Mouse (Mus musculus) spleen, postnatal 0 days (tissue): ENCODE data around the gene Olfr869. TPM values are rescaled to one million over a fixed set of nuclear protein-coding genes. Genes with fewer than 3 reads are reported as not detected.

Experiments used
- polyA plus RNA-seq: library from polyadenylated mRNA; unstranded; fragments of >200 nt; fragmentation: Nextera tagmentation; extraction: Ambion mirVana; gene quantifications from 2 replicates; pipeline ENCODE4 v1.2.1, GENCODE M21; 2015

Olfr869 gene
- not detected in 2 replicates for polyA plus RNA-seq

DNA sequence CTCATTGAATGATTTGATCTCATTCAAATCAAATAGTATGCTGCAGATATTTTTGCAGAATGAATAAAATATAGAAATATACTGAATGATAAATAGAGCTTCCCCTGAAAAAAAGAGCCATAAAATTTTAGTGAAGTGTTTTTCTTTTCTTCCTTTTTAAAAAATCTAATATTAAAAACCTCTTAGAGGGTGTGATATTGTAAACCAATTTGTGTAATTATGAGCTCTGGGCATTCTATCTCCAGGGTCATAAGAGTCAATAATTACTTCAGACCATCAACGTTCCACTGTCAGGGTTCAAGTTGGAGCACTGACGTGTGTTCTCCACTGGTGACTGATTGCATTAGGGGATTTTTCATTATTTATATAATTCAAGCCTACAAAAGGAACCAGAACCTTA, at the start of gene Olfr869:
Gene Olfr869 (plus strand): TSS at position 301 of the 400 bp plus-strand sequence.

DNA sequence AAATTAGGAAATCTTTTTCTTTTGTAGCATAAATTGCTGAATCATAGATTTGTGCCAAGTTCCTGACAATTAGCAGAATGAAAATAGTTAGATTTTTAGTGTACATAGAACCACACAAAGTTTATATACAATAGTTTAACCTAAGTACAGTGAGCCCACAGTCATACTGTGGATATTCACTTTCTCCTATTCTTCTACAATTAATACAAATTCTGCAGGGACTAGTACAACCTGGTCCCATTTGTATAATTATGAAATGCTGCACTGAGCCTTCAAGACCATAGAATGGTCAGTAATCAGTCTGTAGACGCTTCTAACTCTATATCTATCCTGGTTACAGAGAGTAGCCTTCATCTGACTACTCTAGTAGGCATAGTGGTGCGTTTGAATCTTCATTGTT, 30.5 kb upstream of the Olfr869 start, which contains the start of gene Olfr868:
Gene Olfr868 (plus strand): TSS at position 301 of the 400 bp plus-strand sequence.

DNA sequence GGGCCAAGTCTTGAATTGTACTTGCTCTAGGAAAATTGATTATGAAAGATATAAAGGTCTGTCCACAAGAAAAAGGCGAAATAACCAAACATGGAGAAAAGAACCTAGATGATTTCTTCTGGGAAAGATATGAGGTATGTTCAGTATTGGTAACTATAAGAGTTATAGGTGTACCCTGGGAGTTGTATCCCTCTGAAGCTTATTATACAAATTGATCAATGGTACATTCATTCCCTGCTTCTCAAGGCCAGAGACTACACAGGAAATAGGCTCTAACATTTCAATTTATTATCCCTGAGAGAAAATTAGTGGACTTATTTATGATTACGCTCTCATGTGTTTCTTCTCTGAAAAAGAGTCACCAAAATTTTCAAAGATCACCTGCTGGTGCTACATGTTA, 45.1 kb downstream of the Olfr869 start, which contains the start of gene Olfr870:
Gene Olfr870 (minus strand): TSS at position 101 of the 400 bp plus-strand sequence.

Other genes with a start within 250 kb of the Olfr869 start
- gene Olfr862, start 241.0 kb upstream of the Olfr869 start, polyA plus RNA-seq = not detected in 2 replicates
- gene Olfr77, start 212.1 kb upstream of the Olfr869 start, polyA plus RNA-seq = 0.22 and 0.25 TPM in 2 replicates
- not detected in 2 replicates for gene Olfr866, start 101.0 kb upstream of the Olfr869 start, polyA plus RNA-seq
- gene Olfr867, start 71.4 kb upstream of the Olfr869 start, polyA plus RNA-seq = not detected in 2 replicates
- not detected in 2 replicates for gene Olfr868, start 30.4 kb upstream of the Olfr869 start, polyA plus RNA-seq
- gene Olfr870, start 45.0 kb downstream of the Olfr869 start, polyA plus RNA-seq = not detected in 2 replicates
- not detected in 2 replicates for gene Olfr871, start 83.2 kb downstream of the Olfr869 start, polyA plus RNA-seq
- not detected in 2 replicates for gene Olfr872, start 108.1 kb downstream of the Olfr869 start, polyA plus RNA-seq
- gene Olfr39, start 153.3 kb downstream of the Olfr869 start, polyA plus RNA-seq = not detected in 2 replicates
- gene Olfr873, start 169.5 kb downstream of the Olfr869 start, polyA plus RNA-seq = not detected in 2 replicates
- gene Olfr18, start 207.1 kb downstream of the Olfr869 start, polyA plus RNA-seq = 0.04 TPM in 1 of 2 replicates, not detected in the other